Mouse (Mus musculus) megakaryocyte progenitor cell, adult 5-6 weeks (primary cell): ENCODE results near the gene Uqcc3. TPM values are rescaled to one million over a fixed set of nuclear protein-coding genes. Genes with fewer than 3 reads are reported as not detected.

Experiments used
- total RNA-seq, 2 experiments: library from RNA; stranded (forward) in 1 of 2; stranded (reverse) in 1 of 2; fragments of 157-497, 149-512 nt in 1 of 2; fragments of 200-1000 nt in 1 of 2; gene quantifications; 2 replicates each; pipeline versions ENCODE4 v1.2.3 to v1.2.4; 2015 to 2017

Gene Uqcc3
- total RNA-seq, 2 experiments from 2014 or later, result 44.4 to 93.0 TPM

Other genes with a start within 250 kb of the Uqcc3 start
Only the 30 nearest of the 32 such genes appear.
- 69.3 and 73.0 TPM in 2 replicates for gene Slc3a2, start 157.6 kb downstream of the Uqcc3 start, total RNA-seq (2015)
- 84.0 and 87.7 TPM in 2 replicates for gene Slc3a2, start 157.6 kb downstream of the Uqcc3 start, total RNA-seq (2017)
- 111 and 112 TPM in 2 replicates for gene Wdr74, start 145.1 kb downstream of the Uqcc3 start, total RNA-seq (2015)
- gene Wdr74, start 145.1 kb downstream of the Uqcc3 start, total RNA-seq (2017), result 102 TPM in 2 replicates
- 1.2 and 4.4 TPM in 2 replicates for gene 1700092M07Rik, start 140.2 kb downstream of the Uqcc3 start, total RNA-seq (2015)
- gene 1700092M07Rik, start 140.2 kb downstream of the Uqcc3 start, total RNA-seq (2017), result not detected in 2 replicates
- gene Stx5a, start 139.5 kb downstream of the Uqcc3 start, total RNA-seq (2015), result 32.5 and 45.3 TPM in 2 replicates
- 54.1 and 54.8 TPM in 2 replicates for gene Stx5a, start 139.5 kb downstream of the Uqcc3 start, total RNA-seq (2017)
- 339 and 367 TPM in 2 replicates for gene Nxf1, start 123.8 kb downstream of the Uqcc3 start, total RNA-seq (2015)
- 76.5 and 91.9 TPM in 2 replicates for gene Nxf1, start 123.8 kb downstream of the Uqcc3 start, total RNA-seq (2017)
- gene Tmem223, start 109.9 kb downstream of the Uqcc3 start, total RNA-seq (2015), result 64.4 and 69.2 TPM in 2 replicates
- gene Tmem223, start 109.9 kb downstream of the Uqcc3 start, total RNA-seq (2017), result 36.2 and 37.0 TPM in 2 replicates
- 109 and 124 TPM in 2 replicates for gene Tmem179b, start 106.5 kb downstream of the Uqcc3 start, total RNA-seq (2015)
- gene Tmem179b, start 106.5 kb downstream of the Uqcc3 start, total RNA-seq (2017), result 73.9 and 87.1 TPM in 2 replicates
- 5.8 and 6.4 TPM in 2 replicates for gene Taf6l, start 94.5 kb downstream of the Uqcc3 start, total RNA-seq (2015)
- gene Taf6l, start 94.5 kb downstream of the Uqcc3 start, total RNA-seq (2017), result 9.7 and 12.8 TPM in 2 replicates
- 142 and 164 TPM in 2 replicates for gene Polr2g, start 82.3 kb downstream of the Uqcc3 start, total RNA-seq (2015)
- 68.1 and 83.9 TPM in 2 replicates for gene Polr2g, start 82.3 kb downstream of the Uqcc3 start, total RNA-seq (2017)
- 1.8 and 2.8 TPM in 2 replicates for gene Zbtb3, start 78.4 kb downstream of the Uqcc3 start, total RNA-seq (2015)
- gene Zbtb3, start 78.4 kb downstream of the Uqcc3 start, total RNA-seq (2017), result 2.1 and 2.4 TPM in 2 replicates
- 29.0 and 31.0 TPM in 2 replicates for gene Ttc9c, start 61.6 kb downstream of the Uqcc3 start, total RNA-seq (2015)
- gene Ttc9c, start 61.6 kb downstream of the Uqcc3 start, total RNA-seq (2017), result 65.6 and 73.3 TPM in 2 replicates
- gene Hnrnpul2, start 60.9 kb downstream of the Uqcc3 start, total RNA-seq (2015), result 56.7 and 59.5 TPM in 2 replicates
- gene Hnrnpul2, start 60.9 kb downstream of the Uqcc3 start, total RNA-seq (2017), result 64.7 and 77.8 TPM in 2 replicates
- 0.76 TPM in 1 of 2 replicates, not detected in the other for gene AC129217.1, start 51.1 kb downstream of the Uqcc3 start, total RNA-seq (2015)
- not detected in 2 replicates for gene AC129217.1, start 51.1 kb downstream of the Uqcc3 start, total RNA-seq (2017)
- gene Bscl2, start 43.5 kb downstream of the Uqcc3 start, total RNA-seq (2015), result 58.3 and 63.4 TPM in 2 replicates
- gene Bscl2, start 43.5 kb downstream of the Uqcc3 start, total RNA-seq (2017), result 28.8 and 31.6 TPM in 2 replicates
- 0.07 and 0.22 TPM in 2 replicates for gene Gng3, start 41.7 kb downstream of the Uqcc3 start, total RNA-seq (2015)
- gene Gng3, start 41.7 kb downstream of the Uqcc3 start, total RNA-seq (2017), result not detected in 2 replicates
- gene Lrrn4cl, start 30.2 kb downstream of the Uqcc3 start, total RNA-seq (2015), result not detected in 2 replicates
- 0.88 TPM in 1 of 2 replicates, not detected in the other for gene Lrrn4cl, start 30.2 kb downstream of the Uqcc3 start, total RNA-seq (2017)
- gene Ubxn1, start 9.4 kb downstream of the Uqcc3 start, total RNA-seq (2015), result 60.6 and 77.0 TPM in 2 replicates
- 159 and 168 TPM in 2 replicates for gene Ubxn1, start 9.4 kb downstream of the Uqcc3 start, total RNA-seq (2017)
- gene Lbhd1, start 2.8 kb upstream of the Uqcc3 start, total RNA-seq (2015), result 53.0 and 75.7 TPM in 2 replicates
- gene Lbhd1, start 2.8 kb upstream of the Uqcc3 start, total RNA-seq (2017), result 7.5 and 14.3 TPM in 2 replicates
- not detected in 2 replicates for gene Gm49403, start 3.0 kb upstream of the Uqcc3 start, total RNA-seq (2015)
- gene Gm49403, start 3.0 kb upstream of the Uqcc3 start, total RNA-seq (2017), result not detected in 2 replicates
- 51.4 and 70.0 TPM in 2 replicates for gene 1810009A15Rik, start 7.9 kb upstream of the Uqcc3 start, total RNA-seq (2015)
- 74.3 and 91.0 TPM in 2 replicates for gene 1810009A15Rik, start 7.9 kb upstream of the Uqcc3 start, total RNA-seq (2017)
- gene Gm49416, start 8.0 kb upstream of the Uqcc3 start, total RNA-seq (2015), result 1.5 and 2.5 TPM in 2 replicates
- gene Gm49416, start 8.0 kb upstream of the Uqcc3 start, total RNA-seq (2017), result not detected in 2 replicates
- 12.9 and 16.8 TPM in 2 replicates for gene Ints5, start 12.1 kb upstream of the Uqcc3 start, total RNA-seq (2015)
- 14.1 and 17.7 TPM in 2 replicates for gene Ints5, start 12.1 kb upstream of the Uqcc3 start, total RNA-seq (2017)
- 112 and 118 TPM in 2 replicates for gene Ganab, start 17.1 kb upstream of the Uqcc3 start, total RNA-seq (2015)
- 82.3 and 86.0 TPM in 2 replicates for gene Ganab, start 17.1 kb upstream of the Uqcc3 start, total RNA-seq (2017)
- gene B3gat3, start 39.5 kb upstream of the Uqcc3 start, total RNA-seq (2015), result 12.7 and 17.2 TPM in 2 replicates
- gene B3gat3, start 39.5 kb upstream of the Uqcc3 start, total RNA-seq (2017), result 20.5 and 21.6 TPM in 2 replicates
- gene Rom1, start 48.4 kb upstream of the Uqcc3 start, total RNA-seq (2015), result 0.59 and 1.5 TPM in 2 replicates
- gene Rom1, start 48.4 kb upstream of the Uqcc3 start, total RNA-seq (2017), result 0.54 and 0.88 TPM in 2 replicates
- gene Eml3, start 48.6 kb upstream of the Uqcc3 start, total RNA-seq (2015), result 12.0 and 14.9 TPM in 2 replicates
- 20.1 and 36.0 TPM in 2 replicates for gene Eml3, start 48.6 kb upstream of the Uqcc3 start, total RNA-seq (2017)
- gene Mta2, start 61.0 kb upstream of the Uqcc3 start, total RNA-seq (2015), result 57.9 and 63.7 TPM in 2 replicates
- gene Mta2, start 61.0 kb upstream of the Uqcc3 start, total RNA-seq (2017), result 124 and 138 TPM in 2 replicates
- gene Tut1, start 72.9 kb upstream of the Uqcc3 start, total RNA-seq (2015), result 6.2 and 8.7 TPM in 2 replicates
- 19.9 and 23.8 TPM in 2 replicates for gene Tut1, start 72.9 kb upstream of the Uqcc3 start, total RNA-seq (2017)
- gene Eef1g, start 86.1 kb upstream of the Uqcc3 start, total RNA-seq (2015), result 1,162 and 1,182 TPM in 2 replicates
- gene Eef1g, start 86.1 kb upstream of the Uqcc3 start, total RNA-seq (2017), result 754 and 796 TPM in 2 replicates
- 6.5 and 10.6 TPM in 2 replicates for gene Ahnak, start 108.4 kb upstream of the Uqcc3 start, total RNA-seq (2015)
- gene Ahnak, start 108.4 kb upstream of the Uqcc3 start, total RNA-seq (2017), result 11.7 and 17.2 TPM in 2 replicates